Mouse (Mus musculus): Measurements from ENCODE around the gene Pkmyt1. TPM values are rescaled to one million over a fixed set of nuclear protein-coding genes. Genes with fewer than 3 reads are reported as not detected.
"Not testable (repeated sequence)": the region's sequence is repeated elsewhere in the genome, so short reads cannot be mapped to it uniquely, and the experiment has no call there.

Gene Pkmyt1
- total RNA-seq, 2 experiments from 2014 or later = 8.1 to 43.8 TPM

DNA sequence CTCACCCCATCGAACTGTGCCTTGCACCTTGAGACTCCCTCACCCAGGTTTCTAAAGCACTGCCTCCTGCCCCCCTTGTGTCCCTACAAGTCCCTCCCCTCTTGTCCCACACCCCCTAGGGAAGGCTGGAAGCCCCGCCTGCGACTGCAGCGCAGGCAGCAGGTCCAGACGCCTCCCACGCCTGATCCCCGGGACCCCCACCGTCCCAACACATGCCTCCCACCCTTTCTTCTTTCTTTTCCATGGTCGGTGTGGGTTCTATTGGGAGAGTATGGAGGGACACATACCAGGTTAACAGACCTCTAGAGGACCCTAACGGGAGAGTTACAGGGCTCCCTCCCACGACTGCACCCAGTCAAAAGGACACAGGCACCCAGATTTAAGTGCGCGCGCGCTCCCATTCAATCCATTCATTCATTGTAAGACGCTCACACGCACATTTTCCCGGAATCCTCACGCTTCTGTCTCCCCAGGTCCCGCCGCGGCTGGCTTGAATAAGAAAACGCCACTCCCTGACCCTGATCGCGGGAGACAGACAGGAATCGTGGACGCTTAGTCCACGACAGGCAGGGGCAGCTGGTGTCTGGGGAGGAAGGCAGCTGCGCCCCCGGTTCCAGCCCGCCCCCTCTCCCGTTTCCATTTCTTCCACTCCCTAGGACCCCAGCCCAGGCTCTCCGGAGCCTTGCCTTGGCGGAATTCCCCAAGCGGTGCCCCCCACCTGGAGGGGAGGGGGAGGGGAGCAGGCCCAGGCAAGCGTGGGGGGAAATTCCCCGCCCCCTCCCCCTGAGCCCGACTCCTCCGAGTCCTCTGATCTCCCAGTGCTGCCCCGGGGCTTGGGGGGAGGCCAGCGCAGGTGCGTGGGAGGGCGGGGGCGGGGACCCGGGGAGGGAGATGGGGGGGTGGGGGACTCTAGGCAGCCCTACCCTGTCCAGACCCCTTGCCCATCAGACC is 19.4 kb downstream of the Pkmyt1 start, which contains the start of gene Kremen2:
Gene Kremen2 (minus strand): TSS at position 533 of the 951 bp plus-strand sequence.
- ATAC-seq (replicated peaks; ENCODE audit: low FRiP score, low TSS enrichment, poor library complexity, severe bottlenecking) = no peak

- ATAC-seq (replicated peaks; ENCODE audit: low FRiP score, low TSS enrichment, poor library complexity, severe bottlenecking) = no peak
These were observed 20.2 kb downstream of the Pkmyt1 start for GRCm38 (mm10) chr17:23746311-23746710.

DNA sequence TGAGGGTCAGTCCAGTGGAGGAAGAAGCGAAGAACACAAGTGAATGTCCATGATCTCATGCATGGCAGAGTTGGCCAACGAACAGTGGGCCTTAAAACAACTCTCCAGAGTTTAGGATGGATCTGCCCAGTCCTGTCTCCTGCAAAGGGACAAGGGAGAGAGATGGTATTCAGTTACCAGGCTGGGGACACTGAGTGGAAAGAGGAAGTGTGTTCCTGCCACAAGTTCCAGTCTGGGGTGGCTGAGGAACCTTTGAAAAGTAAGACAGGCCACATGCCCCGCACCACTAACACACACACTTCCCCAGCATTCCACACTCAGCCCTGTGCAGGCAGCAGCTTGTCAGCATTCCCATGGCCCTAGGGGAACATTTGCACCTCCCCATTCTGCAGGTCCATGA is 20.6 kb downstream of the Pkmyt1 start:
- ATAC-seq (replicated peaks; ENCODE audit: low FRiP score, low TSS enrichment, poor library complexity, severe bottlenecking) = no peak

- ATAC-seq (replicated peaks; ENCODE audit: low FRiP score, low TSS enrichment, poor library complexity, severe bottlenecking) = no peak
These were observed 21.3 kb downstream of the Pkmyt1 start for GRCm38 (mm10) chr17:23747471-23747870.

DNA sequence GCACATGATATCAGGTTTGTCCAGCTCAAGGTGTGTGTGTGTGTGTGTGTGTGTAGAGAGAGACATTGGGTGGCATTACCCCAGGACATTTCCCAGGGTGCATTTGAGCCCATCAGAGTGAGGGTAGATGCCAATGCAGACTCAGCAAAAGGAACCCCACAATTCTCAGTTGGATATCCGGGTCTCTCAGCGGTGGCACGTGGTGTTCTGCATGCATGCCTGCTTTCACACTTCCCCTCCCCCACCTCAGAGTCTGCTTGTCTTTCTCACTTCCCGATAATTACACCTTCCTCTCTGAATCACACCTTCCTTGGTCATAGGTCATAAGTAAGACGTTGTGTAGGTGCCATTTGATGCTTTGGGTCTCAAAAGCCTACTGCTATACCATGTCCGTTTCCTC is 21.9 kb downstream of the Pkmyt1 start:
- no peak for ATAC-seq (replicated peaks; ENCODE audit: low FRiP score, low TSS enrichment, poor library complexity, severe bottlenecking)

DNA sequence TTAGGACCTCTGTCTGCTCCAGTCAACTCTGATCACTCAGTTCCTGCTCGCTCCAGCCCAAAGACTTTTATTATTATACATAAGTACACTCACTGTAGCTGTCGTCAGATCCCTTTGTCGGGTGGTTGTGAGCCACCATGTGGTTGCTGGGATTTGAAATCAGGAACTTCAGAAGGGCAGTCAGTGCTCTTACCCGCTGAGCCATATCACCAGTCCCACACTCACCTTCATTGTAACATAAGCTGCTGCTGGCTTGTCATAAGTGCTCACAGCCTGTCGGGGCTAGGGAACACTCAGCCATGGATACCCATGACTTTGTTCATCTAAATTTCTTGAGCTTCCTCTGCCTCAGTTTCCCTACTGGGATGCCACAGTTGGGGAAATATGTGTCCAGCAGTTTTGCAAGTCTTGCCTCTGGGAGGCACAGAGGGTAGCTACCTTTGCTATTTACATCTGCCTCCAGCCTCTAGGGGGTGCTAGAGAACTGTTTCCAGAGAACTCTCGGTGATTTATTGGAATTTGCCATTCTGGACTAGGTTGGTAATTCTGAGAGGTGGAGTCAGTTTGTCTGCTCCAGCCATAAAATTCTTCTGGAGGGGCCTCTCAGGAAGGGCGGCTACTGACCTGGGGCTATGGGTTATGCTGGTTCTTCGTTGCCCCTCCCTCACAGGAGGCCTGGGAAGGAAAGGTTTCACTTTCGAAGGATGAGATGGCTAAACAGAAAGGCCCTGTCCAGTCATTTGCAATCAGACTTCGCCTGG is 22.7 kb downstream of the Pkmyt1 start:
- ATAC-seq (replicated peaks; ENCODE audit: low FRiP score, low TSS enrichment, poor library complexity, severe bottlenecking) = peak; percentile 63

GRCm38 (mm10) chr17:23749400-23750191 is 23.5 kb downstream of the Pkmyt1 start:
- no peak for ATAC-seq (replicated peaks; ENCODE audit: low FRiP score, low TSS enrichment, poor library complexity, severe bottlenecking)

DNA sequence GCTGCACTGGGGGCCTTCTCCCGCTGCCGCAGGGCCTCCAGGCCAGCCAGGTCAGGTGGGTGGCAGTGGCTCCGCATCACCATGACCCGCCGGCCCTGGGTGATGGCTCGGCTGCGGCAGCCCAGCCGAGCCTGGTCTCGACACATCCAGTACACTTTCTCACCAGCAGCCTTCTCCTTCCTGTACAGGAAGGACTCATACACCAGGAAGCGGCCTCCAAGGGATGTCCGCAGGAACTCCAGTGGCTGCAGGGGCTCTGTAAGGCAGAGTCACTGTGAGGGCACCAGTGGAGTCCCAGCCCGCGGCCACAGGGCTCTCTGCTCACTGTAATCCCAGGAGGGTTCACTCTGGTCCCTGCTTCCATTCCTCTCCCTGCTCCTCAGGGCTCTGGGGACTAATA is 29.6 kb downstream of the Pkmyt1 start:
- no peak for ATAC-seq (replicated peaks; ENCODE audit: low FRiP score, low TSS enrichment, poor library complexity, severe bottlenecking)

DNA sequence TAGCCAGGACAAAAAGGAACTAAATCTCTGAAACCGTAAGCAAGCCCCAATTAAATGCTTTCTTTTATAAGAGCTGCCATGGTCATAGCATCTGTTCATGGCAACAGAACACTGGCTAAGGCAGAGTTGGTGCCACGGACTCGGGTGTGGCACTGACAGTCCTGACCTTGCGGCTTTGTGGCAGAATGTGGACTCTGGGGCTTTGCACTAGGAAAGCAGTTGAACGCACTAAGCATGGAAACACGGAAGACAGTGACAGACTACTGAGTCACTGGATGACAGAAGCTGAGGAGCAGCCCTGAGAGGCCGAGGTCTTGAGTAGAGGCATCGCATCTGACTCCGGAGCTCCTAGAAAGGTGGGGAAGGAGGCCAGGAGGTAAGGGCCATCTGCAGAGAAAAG is 31.4 kb downstream of the Pkmyt1 start:
- ATAC-seq (replicated peaks; ENCODE audit: low FRiP score, low TSS enrichment, poor library complexity, severe bottlenecking) = no peak

DNA sequence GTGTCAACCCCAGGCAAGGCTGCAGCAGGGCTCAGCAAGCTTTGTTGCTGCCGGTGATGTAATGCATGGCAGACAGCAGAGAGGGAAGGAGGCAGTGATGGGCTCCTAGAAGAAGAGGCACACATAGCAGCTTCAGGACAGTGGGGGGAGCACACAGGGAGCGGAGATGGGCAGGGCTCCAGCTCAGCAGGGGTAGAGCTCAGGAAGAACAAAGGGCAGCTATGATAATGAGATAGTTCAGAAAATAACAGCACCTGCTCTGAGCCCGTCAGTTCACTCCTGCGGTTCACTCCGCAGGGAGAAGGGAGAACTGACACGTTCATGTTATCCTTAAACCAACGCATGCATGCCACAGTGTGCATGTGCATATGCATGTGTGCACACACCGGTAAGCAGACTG is 32.7 kb downstream of the Pkmyt1 start:
- no peak for ATAC-seq (replicated peaks; ENCODE audit: low FRiP score, low TSS enrichment, poor library complexity, severe bottlenecking)

DNA sequence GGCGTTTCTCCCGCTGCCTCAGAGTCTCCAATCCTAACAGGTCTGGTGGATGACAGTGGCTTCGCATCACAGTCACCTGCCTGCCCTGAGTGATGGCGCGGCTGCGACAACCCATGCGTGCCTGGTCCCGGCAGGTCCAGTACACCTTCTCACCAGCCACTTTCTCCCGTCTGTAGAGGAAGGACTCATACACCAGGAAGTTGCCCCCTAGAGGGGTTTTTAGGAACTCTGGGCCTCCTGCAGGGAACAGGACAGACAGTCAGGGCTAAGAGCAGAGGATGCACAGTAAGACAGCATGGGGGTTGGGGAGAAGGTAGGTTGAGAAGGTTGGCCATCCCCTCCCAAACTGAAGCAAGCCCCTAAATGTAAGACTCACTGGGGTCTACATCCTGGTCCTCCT is 34.1 kb downstream of the Pkmyt1 start:
- ATAC-seq (replicated peaks; ENCODE audit: low FRiP score, low TSS enrichment, poor library complexity, severe bottlenecking) = no peak

GRCm38 (mm10) chr17:23761155-23761554 is 35.0 kb downstream of the Pkmyt1 start:
- ATAC-seq (replicated peaks; ENCODE audit: low FRiP score, low TSS enrichment, poor library complexity, severe bottlenecking) = no peak

- ATAC-seq (replicated peaks; ENCODE audit: low FRiP score, low TSS enrichment, poor library complexity, severe bottlenecking) = no peak
These were observed 36.8 kb downstream of the Pkmyt1 start for GRCm38 (mm10) chr17:23762976-23763375.

DNA sequence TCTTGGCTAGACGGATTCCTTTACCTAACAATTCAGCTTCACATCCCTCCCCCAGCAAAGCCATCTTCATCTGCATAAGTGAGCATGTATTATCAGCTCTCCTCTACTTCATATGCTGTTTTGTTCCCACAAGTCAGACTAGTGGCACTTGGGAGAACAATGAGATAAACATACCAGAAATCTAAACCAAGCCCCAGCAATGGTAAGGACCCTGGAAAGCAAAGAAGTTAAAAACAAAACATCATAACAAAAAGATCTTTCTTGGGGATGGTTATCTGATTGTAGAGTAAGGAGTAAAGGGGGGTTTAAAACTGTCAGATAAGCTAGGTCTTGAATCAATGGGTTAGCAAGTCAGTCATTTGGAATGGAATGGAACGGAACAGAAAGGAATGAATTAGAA is 44.4 kb downstream of the Pkmyt1 start:
- 0 out of 2 replicates have a peak, but pooled peaks have one; percentile 27 for ATAC-seq (replicated peaks; ENCODE audit: low FRiP score, low TSS enrichment, poor library complexity, severe bottlenecking)

- 0 out of 2 replicates have a peak, but pooled peaks have one; percentile 21 for ATAC-seq (replicated peaks; ENCODE audit: low FRiP score, low TSS enrichment, poor library complexity, severe bottlenecking)
These were observed 44.8 kb downstream of the Pkmyt1 start for GRCm38 (mm10) chr17:23770896-23771283.

GRCm38 (mm10) chr17:23771284-23772218 is 45.4 kb downstream of the Pkmyt1 start, which contains the start of gene Flywch1:
Gene Flywch1, minus strand, starts transcription at chr17:23771602.
- peak; percentile 96 for ATAC-seq (replicated peaks; ENCODE audit: low FRiP score, low TSS enrichment, poor library complexity, severe bottlenecking)

- ATAC-seq (replicated peaks; ENCODE audit: low FRiP score, low TSS enrichment, poor library complexity, severe bottlenecking) = not testable (repeated sequence)
These were observed 46.1 kb downstream of the Pkmyt1 start for GRCm38 (mm10) chr17:23772219-23772556.

DNA sequence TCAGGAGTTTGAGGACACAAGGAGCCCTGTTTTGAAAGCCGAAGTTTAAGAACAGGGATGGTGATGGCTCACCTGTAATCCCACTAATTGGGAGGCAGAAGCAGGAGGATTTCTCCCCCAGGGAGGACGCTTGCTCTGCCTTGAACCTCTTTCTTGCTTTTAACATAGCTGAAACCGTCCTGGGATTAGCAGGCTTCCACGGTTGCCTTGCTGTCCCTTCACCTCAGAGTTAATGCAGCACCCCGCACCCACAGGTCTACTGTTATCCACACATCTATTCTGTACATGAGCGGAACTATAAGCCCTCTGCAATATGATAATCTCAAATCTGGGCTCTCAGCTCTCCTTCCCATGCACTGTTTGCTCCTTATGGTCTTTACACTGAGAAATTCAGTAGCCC is 47.5 kb downstream of the Pkmyt1 start:
- ATAC-seq (replicated peaks; ENCODE audit: low FRiP score, low TSS enrichment, poor library complexity, severe bottlenecking) = no peak

GRCm38 (mm10) chr17:23774090-23774489 is 48.0 kb downstream of the Pkmyt1 start:
- ATAC-seq (replicated peaks; ENCODE audit: low FRiP score, low TSS enrichment, poor library complexity, severe bottlenecking) = peak; percentile 82
